Mouse (Mus musculus) CH12.LX (cell line): ENCODE measurements at regions not wholly inside any gene's neighbourhood (a gene's known extent, or its start where the extent isn't known, plus 50 kb on each side); places are given as distances from the start of the nearest gene placed in this dataset.

ENCODE experiments used
- DNase-seq: peaks from one replicate; pipeline ENCODE4 v3.0.0-alpha.2; 2013; ENCODE audit errors: extremely low read depth
- H3K27ac ChIP-seq: 2 replicates; pipeline ENCODE4 v1.5.1; 2012; ENCODE audit warnings: low read depth, mild to moderate bottlenecking, control low read depth, moderate library complexity; ENCODE audit not compliant: insufficient read depth
- H3K27me3 ChIP-seq: replicated peaks from 2 replicates; pipeline ENCODE3; 2012; ENCODE audit warnings: inconsistent platforms
- H3K36me3 ChIP-seq, 2 experiments: replicated peaks in 1 of 2; 2 replicates each; pipeline versions ENCODE3 to v1.6.1; 2012; ENCODE audit warnings: inconsistent platforms in 1 of 2, low read length in 1 of 2, mild to moderate bottlenecking in 1 of 2, mixed read lengths in 1 of 2, moderate library complexity in 1 of 2; ENCODE audit not compliant: control insufficient read depth in 1 of 2, insufficient read depth in 1 of 2
- H3K4me1 ChIP-seq, 2 experiments: 2 replicates each; pipeline ENCODE4 v1.6.1; 2012; ENCODE audit warnings: inconsistent platforms in 1 of 2, moderate library complexity in 1 of 2; ENCODE audit not compliant: insufficient read depth in 2 of 2, control insufficient read depth in 1 of 2
- H3K4me2 ChIP-seq: 2 replicates; pipeline ENCODE4 v1.6.1; 2012; ENCODE audit warnings: low read depth, mild to moderate bottlenecking, control low read depth; ENCODE audit not compliant: poor library complexity, insufficient read depth, severe bottlenecking
- H3K4me3 ChIP-seq, 3 experiments: fragments of 150-350 bp in 1 of 3; sonication (generic) in 1 of 3; replicated peaks in 1 of 3; 2 replicates each; pipeline versions ENCODE3 to v1.5.1; 2011 to 2012; ENCODE audit warnings: low read depth in 2 of 3, low read length in 2 of 3, mild to moderate bottlenecking in 2 of 3, moderate library complexity in 2 of 3, control low read depth in 1 of 3, improper control_type of control experiment in 1 of 3, inconsistent platforms in 1 of 3, mixed read lengths in 1 of 3; ENCODE audit not compliant: poor library complexity in 1 of 3
- H3K79me2 ChIP-seq: replicated peaks from 2 replicates; pipeline ENCODE4 v1.6.1; 2012; ENCODE audit warnings: mild to moderate bottlenecking, moderate library complexity; ENCODE audit not compliant: control insufficient read depth, poor library complexity, insufficient read depth, severe bottlenecking; ENCODE audit errors: extremely low read depth
- H3K9ac ChIP-seq: 2 replicates; pipeline ENCODE4 v1.6.1; 2012; ENCODE audit warnings: low read depth, mild to moderate bottlenecking, control low read depth, moderate library complexity; ENCODE audit not compliant: insufficient read depth
- H3K9me3 ChIP-seq: replicated peaks from 2 replicates; pipeline ENCODE3; 2012; ENCODE audit warnings: low read length, inconsistent platforms, mixed read lengths
- CHD1 ChIP-seq: IDR thresholded peaks from 2 replicates; pipeline ENCODE4 v1.6.1; 2012; ENCODE audit warnings: low read depth, low read length, improper control_type of control experiment, inconsistent platforms
- CHD2 ChIP-seq: IDR thresholded peaks from 2 replicates; pipeline ENCODE4 v1.6.1; 2011; ENCODE audit warnings: low read length, improper control_type of control experiment
- E2F4 ChIP-seq: IDR thresholded peaks from 2 replicates; pipeline ENCODE4 v1.6.1; 2011; ENCODE audit warnings: low read depth, low read length, improper control_type of control experiment; ENCODE audit not compliant: insufficient replicate concordance
- ETS1 ChIP-seq: conservative IDR thresholded peaks from 2 replicates; pipeline ENCODE4 v1.6.1; 2012; ENCODE audit warnings: low read depth, mild to moderate bottlenecking, inconsistent platforms, low read length, improper control_type of control experiment, moderate library complexity
- GABPA ChIP-seq: IDR thresholded peaks from 2 replicates; pipeline ENCODE4 v1.6.1; 2012; ENCODE audit warnings: low read depth, low read length, improper control_type of control experiment, inconsistent platforms; ENCODE audit not compliant: insufficient replicate concordance
- HCFC1 ChIP-seq: IDR thresholded peaks from 2 replicates; pipeline ENCODE4 v1.6.1; 2012; ENCODE audit warnings: low read depth, mild to moderate bottlenecking, inconsistent platforms, low read length, improper control_type of control experiment
- IRF4 ChIP-seq: IDR thresholded peaks from 2 replicates; pipeline ENCODE4 v1.6.1; 2014; ENCODE audit warnings: low read depth, mild to moderate bottlenecking, inconsistent platforms, low read length, improper control_type of control experiment
- JUND ChIP-seq: conservative IDR thresholded peaks from 2 replicates; pipeline ENCODE4 v1.6.1; 2011; ENCODE audit warnings: low read depth, low read length, improper control_type of control experiment
- KAT2A ChIP-seq: IDR thresholded peaks from 2 replicates; pipeline ENCODE4 v1.6.1; 2012; ENCODE audit warnings: low read length, improper control_type of control experiment, inconsistent platforms; ENCODE audit not compliant: insufficient replicate concordance
- MAFK ChIP-seq: IDR thresholded peaks from 2 replicates; pipeline ENCODE4 v1.6.1; 2011; ENCODE audit warnings: low read length, improper control_type of control experiment; ENCODE audit not compliant: insufficient replicate concordance
- MYC ChIP-seq: IDR thresholded peaks from 2 replicates; pipeline ENCODE4 v1.6.1; 2011; ENCODE audit warnings: low read depth, mild to moderate bottlenecking, improper control_type of control experiment, low read length
- NELFE ChIP-seq: IDR thresholded peaks from 2 replicates; pipeline ENCODE4 v1.6.1; 2011; ENCODE audit warnings: low read depth, low read length, improper control_type of control experiment
- TBP ChIP-seq: conservative IDR thresholded peaks from 2 replicates; pipeline ENCODE4 v1.6.1; 2011; ENCODE audit warnings: low read depth, low read length, improper control_type of control experiment
- TCF12 ChIP-seq: IDR thresholded peaks from 2 replicates; pipeline ENCODE4 v1.6.1; 2014; ENCODE audit warnings: low read depth, mild to moderate bottlenecking, inconsistent platforms, low read length, improper control_type of control experiment
- USF1 ChIP-seq: IDR thresholded peaks from 2 replicates; pipeline ENCODE4 v1.6.1; 2014; ENCODE audit warnings: low read depth, mild to moderate bottlenecking, inconsistent platforms, low read length, improper control_type of control experiment
- ZKSCAN1 ChIP-seq: IDR thresholded peaks from 2 replicates; pipeline ENCODE4 v1.6.1; 2012; ENCODE audit warnings: low read depth, inconsistent platforms, low read length, improper control_type of control experiment, borderline replicate concordance
- ZMIZ1 ChIP-seq: IDR thresholded peaks from 2 replicates; pipeline ENCODE4 v1.6.1; 2012; ENCODE audit warnings: low read depth, mild to moderate bottlenecking, inconsistent platforms, low read length, improper control_type of control experiment
- ZNF384 ChIP-seq: IDR thresholded peaks from 2 replicates; pipeline ENCODE4 v1.6.1; 2012; ENCODE audit warnings: low read depth, low read length, improper control_type of control experiment, inconsistent platforms
- dilution Hi-C: fragments of 300-500 bp; cut with MboI; formaldehyde crosslinking; loops from 2 replicates; pipeline ENCODE4 v1.14.3; 2020; ENCODE audit warnings: low sequenced_read_pairs; ENCODE audit not compliant: extremely low pct_unique_long_range_greater_than_20kb, extremely low pct_ligation_motif_present
- in situ Hi-C: fragments of 300-500 bp; cut with MboI; formaldehyde crosslinking; loops from 3 replicates; pipeline ENCODE4 v1.14.3; 2019; ENCODE audit warnings: low sequenced_read_pairs, low pct_ligation_motif_present, low pct_unique_long_range_greater_than_20kb, mixed read lengths

DNA sequence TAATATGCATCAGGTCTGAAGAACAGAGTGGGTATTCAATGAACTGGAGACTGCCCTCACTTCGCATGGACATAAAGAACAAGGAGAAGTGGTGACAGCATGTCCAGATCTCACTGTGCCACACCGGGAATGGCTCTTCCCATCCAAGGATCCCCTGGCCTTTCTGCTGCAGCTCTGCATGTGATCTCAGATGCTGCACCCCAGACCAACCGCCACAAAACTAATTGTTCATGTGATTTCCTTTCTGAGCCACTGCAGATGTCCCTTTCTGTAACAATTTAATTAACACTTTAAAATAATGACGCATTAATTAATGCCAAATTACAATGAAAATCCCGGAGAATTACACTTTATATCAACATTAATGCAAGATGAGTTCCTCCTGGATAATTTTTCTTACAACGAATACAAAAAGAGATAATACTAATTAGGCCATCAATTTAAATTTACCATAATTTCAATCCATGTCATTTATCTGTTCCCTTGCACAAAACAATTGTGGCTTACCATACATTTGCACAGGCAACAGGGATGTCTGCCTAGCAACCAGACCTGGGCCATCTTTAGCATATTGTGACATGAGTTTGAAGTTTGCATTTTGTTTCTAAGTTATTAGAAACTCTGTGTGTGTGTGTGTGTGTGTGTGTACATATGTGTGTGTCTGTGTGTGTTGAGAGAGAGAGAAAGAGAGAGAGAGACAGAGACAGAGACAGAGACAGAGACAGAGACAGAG is 630.9 kb upstream of the Pkn2 start:
- Histone ChIP-seq H3K4me3 (no peak overlapping the region), H3K9ac (no peak overlapping the region), H3K79me2 (no peaks in the 10 kb centered on the region), H3K27ac (no peak overlapping the region), H3K9me3 (no peaks in the 10 kb centered on the region), H3K36me3 (no peaks in the 10 kb centered on the region), H3K27me3 (no peaks in the 10 kb centered on the region), H3K4me1 (no peaks in the 10 kb centered on the region), H3K4me2 (no peak overlapping the region)
- DNase-seq = no peak
- in situ Hi-C loops (no loop called here), dilution Hi-C loops (no loop called here)
- TF ChIP-seq CHD1 (no peak), E2F4 (no peak), NELFE (no peak), ZKSCAN1 (no peak), MAFK (no peak), ZMIZ1 (no peak), JUND (no peak), ZNF384 (no peak), IRF4 (no peak), TCF12 (no peak), CHD2 (no peak), USF1 (no peak), GABPA (no peak)

DNA sequence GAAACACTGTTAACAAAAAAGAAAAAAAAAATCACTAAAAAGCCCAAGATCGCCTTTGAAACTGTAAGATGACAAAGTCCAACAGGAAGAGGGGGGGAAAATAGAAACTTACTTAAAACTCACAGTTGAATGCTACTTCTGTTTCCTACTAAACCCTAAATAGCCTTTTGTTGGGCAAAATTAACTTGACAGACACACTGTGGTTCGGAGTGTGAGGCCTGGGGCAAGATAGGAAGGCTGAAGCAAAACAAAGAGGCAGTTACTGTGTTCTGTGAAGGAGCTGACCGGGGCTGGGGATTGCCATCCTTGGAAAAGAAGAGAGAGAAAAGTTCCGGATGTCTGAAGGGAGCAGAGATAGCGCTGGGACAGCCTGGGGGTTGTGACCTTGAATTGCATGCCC is 627.7 kb upstream of the Pkn2 start:
- no peaks in the 10 kb centered on the region for H3K27me3 ChIP-seq
- in situ Hi-C loops = no loop called here
- H3K9me3 ChIP-seq = no peaks in the 10 kb centered on the region
- H3K27ac ChIP-seq = no peak overlapping the region
- H3K4me2 ChIP-seq = no peak overlapping the region
- TF ChIP-seq JUND (no peak), ETS1 (no peak), HCFC1 (no peak), MYC (no peak), KAT2A (no peak), TBP (no peak)
- dilution Hi-C loops = no loop called here
- H3K4me3 ChIP-seq = no peak overlapping the region
- no peaks in the 10 kb centered on the region for H3K36me3 ChIP-seq
- no peak overlapping the region for H3K9ac ChIP-seq
- no peaks in the 10 kb centered on the region for H3K79me2 ChIP-seq
- no peaks in the 10 kb centered on the region for H3K4me1 ChIP-seq
- DNase-seq = no peak
